19 mouse cellular contexts compared by ENCODE assay signal in the genomic region with DNA sequence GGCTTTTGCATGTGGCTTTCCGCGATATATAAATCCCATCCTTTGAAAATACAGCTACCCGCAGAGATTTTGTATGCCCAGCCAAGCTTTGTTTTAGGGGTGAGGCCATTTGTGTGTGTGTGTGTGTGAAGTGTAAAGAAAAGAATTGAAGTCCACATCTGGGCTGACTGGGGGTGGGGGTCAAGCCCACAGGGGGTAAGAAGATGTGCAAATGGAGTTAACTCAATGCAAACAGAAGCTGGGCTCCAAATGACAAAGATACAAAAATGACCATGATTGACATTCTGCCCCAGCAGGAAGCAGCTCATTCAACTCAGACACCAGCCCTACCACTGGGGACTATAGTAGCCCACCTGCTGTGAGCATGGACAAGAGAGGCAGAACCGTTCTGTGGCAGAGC.
DNase-seq lines count a peak whose midpoint lies in the region; ATAC-seq and TF ChIP-seq lines count a peak whose summit lies in the region.
"Had no signal": no experiment of that assay in that cellular context is flagged by ENCODE, and none has a peak within 500 bp of the region (broad histone marks: within the 10 kb centered on the region; RNA-seq: fewer than 3 reads in every experiment).

No protein-coding gene starts in this region.

- DNase-seq in midbrain, embryonic 14.5 days = no peak
- peak; percentile 31 for DNase-seq in brain, embryonic 14.5 days (ENCODE audit: low read depth)
- peak; percentile 14 for DNase-seq in embryo, embryonic 9.5 days (ENCODE audit: extremely low spot score)
- no peak for DNase-seq in adrenal gland, postnatal 14 days
- no peak for DNase-seq in frontal cortex, postnatal 25 days (ENCODE audit: low spot score in 2 of 2)
- DNase-seq: adrenal gland, postnatal 25 days; cerebellum, adult 2 months; gastrocnemius, postnatal 10 days; heart, adult 18-20 months; heart, postnatal 10 days; heart, postnatal 4 days had no signal

- H3K27me3 ChIP-seq in hindbrain, embryonic 13.5 days = peaks cover 21% of the 10 kb centered on the region; the same call in 1 of the 2 replicates
- H3K27me3 ChIP-seq in hindbrain, embryonic 12.5 days = peaks cover 9% of the 10 kb centered on the region; the same call in 1 of the 2 replicates
- H3K27me3 ChIP-seq in midbrain, embryonic 15.5 days (replicated peaks) = no peaks in the 10 kb centered on the region
- no peaks in the 10 kb centered on the region; the same call in 1 of the 2 replicates for H3K27me3 ChIP-seq in midbrain, embryonic 14.5 days (ENCODE audit: control insufficient read depth, insufficient read depth, low read length)

- H3K4me2 ChIP-seq in hindbrain, embryonic 13.5 days = no peak overlapping the region
- no peak overlapping the region for H3K4me2 ChIP-seq in hindbrain, embryonic 12.5 days (replicated peaks)
- H3K4me2 ChIP-seq in midbrain, embryonic 15.5 days = no peak overlapping the region
- H3K4me2 ChIP-seq in midbrain, embryonic 14.5 days (ENCODE audit: low read length) = no peak overlapping the region
- H3K4me2 ChIP-seq: intestine, embryonic 15.5 days had no signal

- no peak overlapping the region for H3K4me3 ChIP-seq in hindbrain, embryonic 13.5 days
- H3K4me3 ChIP-seq in hindbrain, embryonic 12.5 days = no peak overlapping the region
- H3K4me3 ChIP-seq in midbrain, embryonic 15.5 days = no peak overlapping the region
- H3K4me3 ChIP-seq in midbrain, embryonic 14.5 days (replicated peaks; ENCODE audit: low read depth, low read length) = no peak overlapping the region
- H3K4me3 ChIP-seq: embryonic facial prominence, embryonic 10.5 days; heart, embryonic 10.5 days; intestine, embryonic 15.5 days had no signal

- ATAC-seq in hindbrain, embryonic 13.5 days (ENCODE audit: low FRiP score) = no peak
- ATAC-seq in hindbrain, embryonic 12.5 days (ENCODE audit: low FRiP score) = no peak
- ATAC-seq in midbrain, embryonic 15.5 days (replicated peaks) = no peak
- no peak for ATAC-seq in midbrain, embryonic 14.5 days (ENCODE audit: low FRiP score, low TSS enrichment)
- ATAC-seq: activated CD4-positive, CD25-positive, alpha-beta regulatory T cell, adult 4 months; intestine, embryonic 15.5 days had no signal

- no peaks in the 10 kb centered on the region for H3K9me3 ChIP-seq in hindbrain, embryonic 13.5 days
- H3K9me3 ChIP-seq in hindbrain, embryonic 12.5 days (replicated peaks) = no peaks in the 10 kb centered on the region
- no peaks in the 10 kb centered on the region for H3K9me3 ChIP-seq in midbrain, embryonic 15.5 days
- H3K9me3 ChIP-seq in midbrain, embryonic 14.5 days (ENCODE audit: control insufficient read depth, low read length) = no peaks in the 10 kb centered on the region
- H3K9me3 ChIP-seq: embryonic facial prominence, embryonic 10.5 days; heart, embryonic 10.5 days; intestine, embryonic 15.5 days had no signal

- H3K36me3 ChIP-seq in hindbrain, embryonic 13.5 days = no peaks in the 10 kb centered on the region
- no peaks in the 10 kb centered on the region for H3K36me3 ChIP-seq in hindbrain, embryonic 12.5 days
- H3K36me3 ChIP-seq in midbrain, embryonic 15.5 days (replicated peaks) = no peaks in the 10 kb centered on the region
- no peaks in the 10 kb centered on the region for H3K36me3 ChIP-seq in midbrain, embryonic 14.5 days (ENCODE audit: control insufficient read depth, insufficient read depth, low read length)
- H3K36me3 ChIP-seq: embryonic facial prominence, embryonic 10.5 days; G1E; heart, embryonic 10.5 days; intestine, embryonic 15.5 days had no signal

- no peak for TF ChIP-seq POLR2A in brain, embryonic 14.5 days (IDR thresholded peaks at IDR 0.05; ENCODE audit: borderline replicate concordance, extremely low read depth, insufficient read depth, insufficient read length, poor library complexity, severe bottlenecking)

- H3K27ac ChIP-seq in hindbrain, embryonic 13.5 days = peak overlapping the region; percentile 76; the same call in 1 of the 2 replicates
- H3K27ac ChIP-seq in hindbrain, embryonic 12.5 days = no peak overlapping the region
- 0 out of 2 replicates have a peak overlapping the region, but pooled peaks have one; percentile 31 for H3K27ac ChIP-seq in midbrain, embryonic 15.5 days
- H3K27ac ChIP-seq in midbrain, embryonic 14.5 days (replicated peaks; ENCODE audit: low read depth, low read length) = no peak overlapping the region
- H3K27ac ChIP-seq: heart, embryonic 10.5 days; intestine, embryonic 15.5 days had no signal

- 7% methylated on average over 4 of the region's 4 CpGs for WGBS in hindbrain, embryonic 13.5 days
- 12% methylated on average over 4 of the region's 4 CpGs for WGBS in hindbrain, embryonic 12.5 days
- WGBS in midbrain, embryonic 15.5 days = 15% methylated on average over 4 of the region's 4 CpGs
- whole genome bisulfite sequencing in midbrain, embryonic 14.5 days = 3% methylated on average over 4 of the region's 4 CpGs

- peaks cover 26% of the 10 kb centered on the region for H3K4me1 ChIP-seq in hindbrain, embryonic 13.5 days (replicated peaks)
- H3K4me1 ChIP-seq in hindbrain, embryonic 12.5 days = peaks cover 22% of the 10 kb centered on the region
- H3K4me1 ChIP-seq in midbrain, embryonic 15.5 days = peaks cover 19% of the 10 kb centered on the region
- H3K4me1 ChIP-seq in midbrain, embryonic 14.5 days (ENCODE audit: control insufficient read depth, insufficient read depth, low read length) = peaks cover 22% of the 10 kb centered on the region
- H3K4me1 ChIP-seq: heart, embryonic 10.5 days; intestine, embryonic 15.5 days had no signal

- TF ChIP-seq CTCF in brain, embryonic 14.5 days (IDR thresholded peaks at IDR 0.05; ENCODE audit: borderline replicate concordance, extremely low read depth, insufficient read depth, insufficient read length) = no peak

- H3K9ac ChIP-seq in hindbrain, embryonic 13.5 days = no peak overlapping the region
- no peak overlapping the region for H3K9ac ChIP-seq in hindbrain, embryonic 12.5 days
- H3K9ac ChIP-seq in midbrain, embryonic 15.5 days = no peak overlapping the region
- H3K9ac ChIP-seq in midbrain, embryonic 14.5 days (replicated peaks; ENCODE audit: low read length) = no peak overlapping the region
- H3K9ac ChIP-seq: intestine, embryonic 15.5 days had no signal

Comparison
In these comparisons a context has a peak if more than half of its experiments do, and no peak if none do; other contexts are left out.
1. H3K27ac ChIP-seq: peak in hindbrain, embryonic 13.5 days (single experiment) and midbrain, embryonic 15.5 days (single experiment); none in hindbrain, embryonic 12.5 days (single experiment) and midbrain, embryonic 14.5 days (single experiment).
2. DNase-seq: peak in brain, embryonic 14.5 days (single experiment) and embryo, embryonic 9.5 days (single experiment); none in midbrain, embryonic 14.5 days (single experiment), adrenal gland, postnatal 14 days (single experiment) and frontal cortex, postnatal 25 days (0 of 2).